Mouse (Mus musculus): Measurements from ENCODE around the gene Tex26. TPM values are rescaled to one million over a fixed set of nuclear protein-coding genes. Genes with fewer than 3 reads are reported as not detected.

Tex26 gene
- total RNA-seq, 2 experiments from 2014 or later = 0.36 TPM; not detected in 1

DNA sequence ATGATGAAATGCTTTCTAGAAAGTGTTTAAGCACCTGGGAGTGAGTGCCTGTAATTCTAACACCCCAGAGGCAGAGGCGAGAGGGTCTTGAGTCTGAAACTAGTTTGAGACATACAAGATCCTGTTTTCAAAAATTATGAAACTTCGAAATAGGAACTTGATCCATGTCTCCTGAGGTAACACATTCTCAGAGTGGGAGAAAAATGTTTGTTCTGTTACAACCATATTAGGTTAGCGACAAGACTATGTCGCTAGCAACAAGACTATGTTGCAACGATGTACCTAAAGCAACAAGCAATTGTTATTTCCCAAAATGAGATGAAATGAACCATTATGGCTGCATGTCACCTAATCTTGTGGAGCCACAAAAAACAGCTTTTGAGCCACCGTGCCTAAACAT is 46.0 kb downstream of the Tex26 start:
- DNase-seq (ENCODE audit: low spot score in 2 of 2) = no peak

DNA sequence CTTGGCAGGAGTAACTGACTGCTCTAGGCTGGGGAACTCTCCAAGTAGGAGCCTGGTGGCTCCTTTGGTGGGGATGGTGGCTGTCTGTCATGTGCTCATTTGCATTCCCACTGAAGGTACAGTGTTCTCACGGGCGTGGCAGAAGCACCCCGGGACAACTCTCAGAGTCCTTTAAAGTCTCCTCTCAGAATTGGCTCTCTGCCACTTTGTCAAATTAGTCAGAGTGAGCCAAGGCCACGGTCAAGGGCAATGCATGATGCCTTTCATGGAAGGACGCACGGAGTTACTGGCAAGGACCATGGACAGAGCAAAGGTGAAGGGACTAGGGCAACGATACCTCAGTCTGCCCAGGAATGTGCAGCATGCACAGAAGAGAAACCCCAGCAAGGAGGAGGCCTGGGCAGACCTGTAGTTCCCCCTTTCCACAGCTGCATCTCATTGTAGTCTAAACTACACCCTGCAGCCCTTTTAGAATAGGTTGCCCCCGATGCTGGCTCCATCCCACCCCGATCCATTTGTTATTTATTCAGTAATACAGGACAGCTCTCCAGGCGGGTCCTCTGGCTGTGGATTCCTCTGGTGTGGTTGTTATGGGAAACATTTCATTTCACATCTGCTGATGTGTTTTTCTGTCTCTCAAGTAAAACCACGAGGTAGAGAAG is 49.0 kb downstream of the Tex26 start:
- DNase-seq (ENCODE audit: low spot score in 2 of 2) = peak; percentile 55 to 56

DNA sequence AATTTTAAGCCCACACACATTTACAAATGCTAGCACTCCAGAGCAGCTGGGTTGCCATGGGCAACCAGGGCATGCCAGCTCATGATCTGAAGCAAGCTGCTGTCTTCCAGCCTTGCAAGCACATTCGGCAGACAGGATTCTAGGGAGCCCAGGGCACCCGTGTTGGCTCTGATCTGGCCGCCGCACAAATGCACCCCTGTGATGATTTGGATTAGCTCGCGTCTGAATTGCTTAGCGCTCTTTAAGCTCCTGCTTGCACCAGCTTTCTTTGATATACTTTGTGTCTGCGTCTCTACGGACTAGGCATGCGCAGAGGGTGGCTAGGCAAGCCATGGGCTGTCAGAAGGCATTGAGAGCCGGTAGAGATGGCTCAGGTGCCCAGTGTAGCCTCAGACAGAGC is 49.7 kb downstream of the Tex26 start:
- peak; percentile 88 to 94 for DNase-seq (ENCODE audit: low spot score in 2 of 2)

DNA sequence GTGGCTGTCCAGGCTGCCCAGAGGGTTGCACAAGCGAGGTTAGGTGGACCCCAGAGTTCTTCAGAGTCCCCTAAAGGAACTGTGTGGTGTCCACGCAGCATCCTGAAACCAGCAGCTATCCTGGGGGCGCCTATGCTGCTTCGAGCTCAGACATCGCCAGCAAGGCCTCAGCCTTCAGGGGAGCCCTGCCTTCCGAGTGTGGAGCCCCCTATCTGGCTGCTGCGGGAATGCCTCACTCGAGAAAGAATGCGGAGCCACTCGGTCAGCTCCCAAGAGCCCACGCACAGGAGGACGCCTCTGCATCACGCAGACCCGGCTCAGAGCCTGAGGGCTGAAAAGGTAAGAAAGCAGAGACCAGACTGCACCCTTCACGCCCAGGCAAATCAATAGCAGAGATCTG is 50.8 kb downstream of the Tex26 start:
- no peak for DNase-seq (ENCODE audit: low spot score in 2 of 2)

DNA sequence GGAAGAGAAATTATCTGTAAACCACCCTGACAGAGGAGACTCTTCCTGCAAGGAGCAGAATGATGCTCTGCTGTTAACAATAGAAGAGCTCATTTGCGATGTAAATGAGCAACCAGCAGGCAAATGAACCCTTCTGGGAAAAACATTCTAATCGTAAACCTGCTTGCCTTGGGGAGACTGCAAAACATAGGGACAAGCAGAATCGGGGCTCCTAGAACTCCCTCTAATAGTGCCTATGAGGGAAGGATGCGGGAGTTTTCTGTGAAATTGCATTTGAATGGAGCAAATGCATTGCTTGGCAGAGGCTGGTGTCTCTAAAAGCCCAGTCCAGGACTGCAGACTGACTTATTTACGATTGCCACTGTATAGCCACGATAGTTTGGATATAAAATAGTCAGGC is 56.2 kb downstream of the Tex26 start:
- no peak for DNase-seq (ENCODE audit: low spot score in 2 of 2)

DNA sequence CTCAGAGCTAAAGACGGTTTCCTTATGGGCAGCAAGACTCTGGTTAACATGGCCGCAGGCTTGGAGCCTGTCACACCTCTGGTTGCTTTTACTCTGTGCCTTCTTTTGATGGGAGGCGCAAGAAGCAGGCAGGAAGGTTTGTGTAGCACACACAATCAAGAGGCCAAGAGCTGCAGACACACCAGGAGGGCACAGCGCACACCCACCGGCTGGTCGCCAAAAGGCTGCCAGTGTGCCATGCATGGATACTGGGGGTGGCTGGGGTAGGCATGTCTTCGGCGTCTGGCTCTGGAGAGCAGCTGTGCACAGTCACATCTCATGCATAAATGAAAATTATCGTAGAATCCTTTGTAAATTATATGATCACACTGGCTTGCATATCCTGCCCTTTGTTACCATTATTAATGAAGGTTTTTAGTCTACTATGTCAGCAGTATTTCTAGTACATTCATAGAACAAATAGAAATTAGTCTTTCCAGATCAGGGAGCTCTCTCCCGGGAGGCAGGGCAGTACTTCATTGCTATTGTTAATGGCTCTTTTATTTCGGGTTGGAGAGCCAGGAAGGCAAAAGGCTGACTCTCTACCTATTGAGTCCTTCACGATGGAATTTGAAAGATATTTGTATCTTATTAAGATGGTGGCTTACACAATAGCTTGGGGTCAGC is 57.1 kb downstream of the Tex26 start:
- no peak for DNase-seq (ENCODE audit: low spot score in 2 of 2)

DNA sequence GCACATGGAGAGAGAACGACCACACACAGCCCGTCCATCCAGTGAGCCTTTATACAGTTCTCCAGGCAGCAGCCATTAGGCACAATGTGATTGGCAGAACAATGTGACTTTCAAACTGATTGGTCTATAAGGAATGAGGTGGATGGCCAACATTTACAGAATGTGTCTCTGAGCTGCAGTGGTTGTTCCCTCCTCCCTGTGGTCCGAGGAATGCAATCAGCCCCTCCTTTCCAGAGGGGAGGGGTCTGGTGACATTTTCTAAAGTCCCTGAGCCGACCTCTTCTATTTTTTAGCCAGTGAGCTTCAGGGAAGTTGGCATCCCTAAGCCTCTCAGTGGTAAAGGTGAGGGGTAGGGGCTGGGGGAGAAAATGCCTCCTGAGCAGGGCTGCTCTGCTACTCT is 60.5 kb downstream of the Tex26 start:
- no peak for DNase-seq (ENCODE audit: low spot score in 2 of 2)

DNA sequence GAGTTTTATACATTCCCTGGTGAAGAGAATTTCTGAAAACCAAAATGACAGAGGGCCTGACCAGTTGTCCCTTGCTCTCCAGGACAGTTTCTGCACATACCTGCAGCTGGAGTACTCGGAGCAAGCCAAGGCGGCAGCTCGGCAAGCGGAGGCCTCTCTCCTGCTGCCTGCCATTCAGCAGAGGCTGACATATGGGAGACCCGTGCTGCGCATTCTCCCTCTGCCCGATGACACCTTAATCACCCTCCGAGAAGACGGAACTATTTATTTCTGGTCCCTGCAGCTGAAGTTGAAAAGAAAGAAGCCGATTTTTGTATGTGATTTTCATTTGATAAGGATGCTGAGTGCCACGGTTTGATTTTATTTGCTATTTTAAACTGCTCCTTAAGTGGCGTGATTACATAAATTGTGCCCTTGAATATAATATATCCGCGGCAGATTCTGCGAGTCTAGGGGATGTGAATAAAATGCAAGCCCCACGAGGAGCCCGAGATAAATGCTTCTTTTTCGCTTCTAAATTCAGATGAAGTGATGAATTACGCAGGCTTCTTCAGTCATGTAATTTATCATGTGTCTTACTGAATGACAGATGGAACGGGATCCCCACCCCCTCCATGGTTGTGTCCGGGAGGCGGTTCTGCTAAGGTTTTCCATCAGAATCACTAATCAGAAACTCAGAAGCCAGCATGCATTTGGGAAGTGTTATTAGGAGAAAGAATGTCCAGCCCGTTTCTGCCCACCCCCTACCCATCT is 64.1 kb downstream of the Tex26 start:
- peak; percentile 68 to 77 for DNase-seq (ENCODE audit: low spot score in 2 of 2)

DNA sequence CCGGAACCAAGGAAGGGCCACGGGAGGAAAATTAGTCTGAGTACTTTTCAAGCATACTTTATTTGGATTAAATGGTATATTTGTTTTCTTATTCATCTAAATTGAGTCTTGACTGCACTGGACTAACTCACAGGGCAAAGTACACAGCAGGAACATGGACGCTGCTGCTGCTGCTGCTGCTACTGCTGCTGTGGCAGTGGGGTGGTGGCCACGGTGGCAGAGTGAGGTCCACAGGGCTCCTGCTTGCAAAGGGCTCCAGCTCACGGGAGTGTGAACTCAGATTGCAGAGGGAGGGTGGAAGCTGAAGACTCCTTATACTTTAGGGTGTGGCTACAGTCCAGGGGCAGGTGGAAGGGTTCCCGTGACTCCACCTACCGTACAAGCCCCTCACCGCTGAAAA is 65.5 kb downstream of the Tex26 start:
- DNase-seq (ENCODE audit: low spot score in 2 of 2) = no peak

DNA sequence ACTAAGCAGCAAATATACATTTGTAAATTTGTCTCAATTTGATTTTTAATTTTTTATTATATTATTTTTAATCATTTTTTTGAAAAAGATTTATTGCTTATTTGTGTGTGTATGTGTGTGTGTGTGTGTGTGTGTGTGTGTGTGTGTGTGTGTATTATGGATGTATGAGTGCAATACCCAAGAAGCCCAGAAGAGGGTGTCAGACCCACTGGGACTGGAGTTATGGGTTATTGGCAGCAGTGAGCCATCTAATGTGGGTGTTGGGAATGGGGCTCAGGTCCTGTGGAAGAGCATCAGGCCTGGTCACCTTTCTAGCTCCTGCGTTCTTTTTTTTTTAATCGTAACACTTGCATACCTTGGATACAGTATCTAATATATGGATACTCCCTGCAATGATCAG is 66.6 kb downstream of the Tex26 start:
- DNase-seq (ENCODE audit: low spot score in 2 of 2) = no peak

DNA sequence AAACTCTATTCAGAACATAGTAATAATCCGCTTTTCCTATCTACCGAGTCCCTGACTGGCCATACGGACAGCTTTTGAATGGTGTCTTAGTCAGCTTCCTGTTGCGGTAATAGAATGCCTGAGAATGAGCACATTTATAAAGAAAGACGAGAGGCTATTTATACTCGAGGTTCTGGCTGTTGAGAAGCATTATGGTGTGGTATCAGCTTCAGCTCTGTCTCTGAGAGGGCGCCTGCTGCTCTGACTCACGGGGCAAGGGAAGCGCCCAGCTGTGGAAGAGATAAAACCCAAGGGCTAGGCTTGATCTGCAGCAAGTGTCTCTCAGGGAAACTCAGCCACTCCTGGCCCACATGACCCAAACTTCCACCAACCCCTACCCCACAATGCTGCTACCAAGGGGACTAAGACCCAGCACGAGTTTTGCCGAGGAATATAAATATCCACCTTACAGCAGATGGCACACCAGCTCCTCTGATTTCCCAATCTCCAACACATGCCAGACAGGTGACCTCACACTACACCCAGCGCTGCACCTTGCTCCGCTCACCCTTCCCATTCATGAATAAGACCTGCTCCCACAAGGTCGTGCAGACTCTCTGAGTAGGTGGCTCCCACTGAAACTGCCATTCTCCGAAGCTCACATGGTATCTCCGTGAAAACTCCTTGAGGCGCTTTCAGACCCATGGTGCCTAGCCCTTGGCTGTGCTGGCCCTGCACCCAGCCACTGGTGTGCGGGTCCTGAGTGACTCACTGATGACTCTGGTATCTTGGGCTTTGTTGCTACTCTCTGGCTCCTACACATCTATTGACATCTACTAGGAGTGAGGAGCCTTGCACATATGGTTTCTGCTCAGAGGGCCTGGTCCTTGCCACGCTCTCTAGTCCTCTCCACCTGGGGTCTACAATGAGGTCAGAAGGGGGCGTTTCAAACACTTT is 68.9 kb downstream of the Tex26 start:
- no peak for DNase-seq (ENCODE audit: low spot score in 2 of 2)

DNA sequence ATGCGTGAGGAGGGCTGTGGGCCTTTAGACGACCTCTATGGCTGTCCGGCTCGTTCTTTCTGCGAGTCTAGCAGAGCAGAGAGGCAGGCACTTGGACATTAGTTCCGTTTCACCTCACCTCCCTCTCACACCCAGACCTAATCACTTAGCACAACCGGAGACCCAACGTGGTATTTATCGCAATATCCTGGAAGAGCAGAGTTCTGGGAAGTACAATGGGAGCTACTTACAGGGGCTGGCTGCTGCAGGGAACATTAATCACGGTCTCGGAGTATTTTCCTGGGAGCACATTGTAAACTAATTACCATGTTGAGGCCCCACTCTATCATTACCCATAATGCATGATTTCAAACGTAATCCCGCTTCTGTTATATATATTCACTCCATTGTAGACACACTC is 70.9 kb downstream of the Tex26 start:
- DNase-seq (ENCODE audit: low spot score in 2 of 2) = no peak

DNA sequence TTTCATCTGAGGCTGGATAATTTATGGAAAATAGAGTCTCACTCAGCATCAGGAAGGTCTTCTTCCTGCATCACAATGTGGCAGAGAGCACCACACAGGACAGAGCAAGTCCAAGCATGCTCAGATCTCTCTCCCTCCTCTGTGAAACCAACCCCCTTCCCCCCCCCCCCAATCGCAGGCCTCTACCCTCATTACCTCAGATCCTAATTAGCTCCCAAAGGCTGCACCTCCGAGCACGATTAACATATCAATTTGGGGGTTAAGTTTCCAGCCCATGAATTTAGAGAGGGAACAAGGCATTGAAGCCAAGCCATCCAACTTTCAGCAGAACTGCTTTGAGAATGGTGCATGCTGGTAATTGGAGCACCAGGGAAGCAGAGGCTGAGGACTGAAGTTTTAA is 73.2 kb downstream of the Tex26 start:
- DNase-seq (ENCODE audit: low spot score in 2 of 2) = no peak

DNA sequence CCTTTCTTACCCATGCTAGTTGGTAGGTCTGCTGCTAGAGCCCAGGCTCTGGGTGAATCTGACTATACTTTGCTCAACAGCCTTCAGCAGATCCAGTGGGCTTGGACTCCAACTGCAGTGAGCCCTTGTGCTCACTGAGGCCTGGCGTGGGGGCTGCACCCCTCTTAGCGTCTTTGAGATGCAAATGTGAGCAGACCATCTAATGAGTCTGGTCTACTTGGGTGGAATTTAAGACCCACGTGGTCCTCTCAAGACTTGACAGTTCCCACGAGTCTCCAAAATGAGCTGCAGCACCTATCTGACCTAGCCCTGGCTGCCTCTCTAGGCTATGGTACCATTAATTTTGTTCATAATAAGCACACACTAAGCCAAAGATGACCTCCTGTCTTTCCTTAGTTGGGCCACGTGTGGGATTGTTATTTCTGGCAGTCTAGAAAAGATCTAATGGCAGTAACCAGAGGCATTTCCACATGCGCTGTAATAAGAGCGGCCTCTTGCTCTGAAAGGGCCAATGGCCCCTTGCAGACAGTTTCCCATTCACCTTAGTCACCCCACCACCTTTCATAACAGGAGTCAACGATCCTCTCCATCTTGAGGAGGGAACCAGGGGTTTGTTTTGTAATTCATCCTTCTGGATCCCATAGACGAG is 74.1 kb downstream of the Tex26 start:
- DNase-seq (ENCODE audit: low spot score in 2 of 2) = no peak

DNA sequence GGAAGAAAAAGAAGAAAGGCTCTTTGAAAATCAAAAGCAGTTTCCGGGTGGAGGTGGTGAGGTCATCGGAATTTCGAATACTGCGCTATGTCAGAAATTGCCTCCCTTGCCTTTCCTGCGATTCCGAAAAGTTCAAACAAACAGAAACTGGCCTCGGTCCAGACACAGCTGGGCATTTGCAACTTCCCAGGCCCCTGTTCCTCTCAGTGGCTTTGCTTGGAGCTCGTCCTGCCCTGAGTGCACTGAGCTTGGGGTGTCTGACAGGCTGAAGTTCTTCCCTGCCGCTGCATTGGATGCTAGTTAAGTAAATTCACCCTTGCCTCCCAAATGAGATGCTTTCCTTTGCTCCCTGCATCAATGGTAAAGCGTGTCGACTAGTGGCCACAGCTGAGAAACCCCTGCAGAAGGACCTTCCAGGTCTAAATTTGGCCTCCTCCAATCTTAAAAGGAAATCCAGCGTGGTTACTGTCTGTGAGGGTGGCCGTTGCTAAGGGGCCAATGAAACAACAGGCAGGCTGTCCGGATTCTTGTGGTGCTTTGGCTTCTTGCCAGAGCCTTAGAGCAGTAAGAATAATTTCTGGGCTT is 74.7 kb downstream of the Tex26 start:
- no peak for DNase-seq (ENCODE audit: low spot score in 2 of 2)

DNA sequence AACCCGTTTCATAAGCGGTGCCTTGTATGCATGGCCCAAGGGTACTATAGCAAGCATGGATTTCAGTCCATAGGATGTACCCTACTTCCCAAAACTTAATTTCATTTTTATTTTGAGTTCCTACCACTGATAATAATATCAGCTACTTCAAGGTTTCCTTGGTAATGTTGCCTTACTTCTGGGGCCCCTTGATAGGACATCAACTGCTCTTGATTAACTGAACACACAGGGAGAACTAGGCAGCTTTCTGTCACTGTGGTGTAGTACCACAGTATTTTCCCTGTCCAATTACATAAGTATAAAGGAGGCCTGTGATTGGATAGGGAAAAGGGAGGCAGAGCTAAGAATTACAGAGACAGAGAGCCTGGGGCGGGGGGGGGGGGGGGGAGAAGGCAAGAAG is 75.4 kb downstream of the Tex26 start:
- no peak for DNase-seq (ENCODE audit: low spot score in 2 of 2)

DNA sequence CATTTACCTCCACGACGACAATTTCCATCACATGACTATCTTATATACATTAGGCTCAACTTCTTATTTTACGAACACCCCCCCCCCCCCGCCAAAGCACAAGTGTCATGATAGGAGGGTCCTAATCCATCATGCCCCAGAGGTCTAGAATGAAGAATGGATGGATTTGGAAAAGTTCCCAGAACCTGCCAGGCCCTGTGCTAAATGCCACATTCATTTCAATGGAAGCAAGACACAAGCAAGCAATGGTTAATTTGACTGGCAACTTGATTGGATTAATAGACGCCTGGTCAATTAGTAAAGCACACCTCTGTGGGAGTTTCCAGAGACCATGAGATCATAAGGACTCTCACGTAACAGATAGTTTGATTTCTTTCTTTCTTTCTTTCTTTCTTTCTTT is 77.7 kb downstream of the Tex26 start:
- DNase-seq (ENCODE audit: low spot score in 2 of 2) = no peak

Data from layer of hippocampus, postnatal 14 days (tissue).